Mouse (Mus musculus) cerebellum, postnatal 14 days (tissue): ENCODE measurements around the gene Lhx2.

Experiments
- DNase-seq, 2 experiments: peaks; one replicate each; pipeline ENCODE4 v3.0.0; 2021; ENCODE audit warnings: mixed read lengths in 2 of 2

Lhx2 gene

GRCm38 (mm10) chr2:38359811-38360210 lies 20.7 kb downstream of the Lhx2 start:
- DNase-seq, result no peak

GRCm38 (mm10) chr2:38366222-38366621 lies 27.1 kb downstream of the Lhx2 start:
- DNase-seq, result no peak

GRCm38 (mm10) chr2:38367023-38367422 lies 27.9 kb downstream of the Lhx2 start:
- DNase-seq, result no peak

- no peak for DNase-seq
These were observed 28.8 kb downstream of the Lhx2 start for GRCm38 (mm10) chr2:38367852-38368251.

GRCm38 (mm10) chr2:38368746-38369330 lies 29.8 kb downstream of the Lhx2 start:
- DNase-seq, result peak in 1 of 2 experiments; percentile 30

DNA sequence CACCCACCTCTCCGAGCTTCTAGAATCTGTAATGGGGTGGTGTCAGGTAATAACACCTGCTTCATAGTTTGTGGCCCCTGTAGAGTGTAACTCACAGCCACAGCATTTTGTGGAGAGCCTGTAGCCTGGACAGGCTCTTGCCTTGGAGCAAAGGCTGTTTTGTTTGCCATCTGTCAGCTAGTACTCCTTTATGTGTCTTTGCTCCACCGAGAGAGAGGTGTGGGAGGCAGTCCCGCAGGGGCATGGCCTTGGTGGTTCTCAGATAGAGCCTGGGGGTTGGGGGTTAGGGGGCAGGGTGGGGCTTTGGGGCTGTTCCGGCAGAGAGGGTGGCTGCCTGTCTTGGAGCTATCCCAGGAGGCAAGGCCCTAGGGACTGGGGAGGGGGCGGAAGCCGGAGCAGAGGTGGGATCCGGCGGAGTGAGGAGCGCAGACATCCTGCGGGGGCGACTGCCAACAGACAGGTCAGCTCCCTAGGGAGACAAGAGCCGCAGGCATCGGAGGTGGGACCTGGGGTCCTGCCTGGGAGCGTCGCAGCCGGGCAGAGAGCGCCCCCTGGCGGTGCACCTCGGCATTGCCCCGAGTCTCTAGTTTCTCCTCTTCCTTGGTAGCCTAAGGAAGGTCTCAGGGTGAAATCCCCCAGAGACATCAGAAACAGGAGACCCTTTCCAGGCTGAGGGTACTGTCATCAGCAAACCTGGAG lies 36.7 kb downstream of the Lhx2 start:
- DNase-seq, result peak; percentile 79 to 80

DNA sequence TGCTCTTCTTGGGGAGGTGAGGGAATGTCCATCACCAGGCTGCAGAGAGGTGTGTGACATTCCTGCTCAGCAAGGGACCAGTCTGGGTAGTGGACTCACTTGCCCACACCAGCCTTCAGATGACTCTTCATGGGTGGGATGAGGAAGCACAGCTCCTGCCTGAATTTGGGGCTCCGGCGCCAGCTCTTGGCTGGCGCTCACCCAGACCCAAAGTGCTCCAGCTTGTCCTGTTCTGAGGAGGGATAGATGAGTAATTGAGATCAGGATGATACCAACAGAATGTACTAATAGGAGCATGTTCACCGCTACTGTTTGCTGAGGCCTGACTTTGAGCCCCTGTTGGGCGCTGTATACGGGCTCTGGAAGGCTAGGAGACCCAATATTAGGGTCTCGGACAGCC lies 38.2 kb downstream of the Lhx2 start:
- DNase-seq, result no peak

DNA sequence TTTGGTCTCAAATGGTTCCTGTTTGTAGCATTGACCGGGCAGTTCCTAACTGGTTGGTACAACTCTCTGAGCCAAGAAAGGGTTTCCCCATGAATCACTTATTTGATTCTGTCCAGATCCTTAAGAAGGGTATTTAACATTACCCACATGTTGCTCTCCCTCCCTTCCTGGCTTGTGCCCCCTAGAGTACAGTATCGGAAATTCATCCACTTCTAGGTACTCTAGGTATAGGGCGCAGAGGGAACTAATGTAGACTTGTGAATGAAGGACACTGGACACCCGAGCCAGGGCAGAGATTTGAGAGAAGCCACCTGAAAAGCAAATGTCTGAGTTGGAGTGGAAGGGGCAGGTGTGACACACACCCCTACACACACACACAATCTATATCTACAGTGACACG lies 39.3 kb downstream of the Lhx2 start:
- DNase-seq, result peak; percentile 38 to 44

DNA sequence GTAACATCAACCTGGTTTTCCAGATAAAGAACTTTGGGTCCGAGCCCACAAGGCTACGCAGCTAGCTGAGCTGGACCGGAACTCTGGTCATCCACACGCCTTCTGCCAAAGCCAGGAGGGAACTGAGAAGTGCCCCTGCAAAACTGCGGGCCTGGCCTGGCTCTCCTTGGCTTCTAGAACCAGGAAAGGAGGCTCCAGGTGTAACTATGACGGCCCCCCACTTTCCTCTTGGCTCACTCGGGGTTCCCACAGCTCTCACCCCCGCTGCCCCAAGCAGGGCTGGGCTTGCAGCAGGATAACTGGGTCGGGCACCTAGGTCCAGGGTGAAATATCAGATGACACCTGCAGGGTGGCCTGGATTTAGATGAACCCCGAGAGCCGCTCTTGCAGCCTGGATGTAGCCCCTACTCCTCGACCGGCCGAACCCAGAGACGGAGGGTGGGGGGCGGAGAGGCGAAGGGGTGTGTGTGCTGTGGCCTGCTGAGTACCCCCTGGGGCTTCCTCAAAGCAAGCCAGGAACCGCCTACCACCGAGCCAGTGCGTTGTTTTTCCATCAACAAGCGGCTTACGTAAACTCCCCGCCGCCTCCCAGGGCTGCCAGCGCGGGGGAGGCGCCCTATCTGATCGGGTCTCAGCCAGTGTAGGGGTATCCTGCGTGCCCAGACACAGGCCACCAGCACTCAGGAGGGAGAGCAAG lies 39.9 kb downstream of the Lhx2 start:
- peak; percentile 60 to 76 for DNase-seq

- peak in 1 of 2 experiments; percentile 50 for DNase-seq
These were observed 40.4 kb downstream of the Lhx2 start for GRCm38 (mm10) chr2:38379546-38379870.

DNA sequence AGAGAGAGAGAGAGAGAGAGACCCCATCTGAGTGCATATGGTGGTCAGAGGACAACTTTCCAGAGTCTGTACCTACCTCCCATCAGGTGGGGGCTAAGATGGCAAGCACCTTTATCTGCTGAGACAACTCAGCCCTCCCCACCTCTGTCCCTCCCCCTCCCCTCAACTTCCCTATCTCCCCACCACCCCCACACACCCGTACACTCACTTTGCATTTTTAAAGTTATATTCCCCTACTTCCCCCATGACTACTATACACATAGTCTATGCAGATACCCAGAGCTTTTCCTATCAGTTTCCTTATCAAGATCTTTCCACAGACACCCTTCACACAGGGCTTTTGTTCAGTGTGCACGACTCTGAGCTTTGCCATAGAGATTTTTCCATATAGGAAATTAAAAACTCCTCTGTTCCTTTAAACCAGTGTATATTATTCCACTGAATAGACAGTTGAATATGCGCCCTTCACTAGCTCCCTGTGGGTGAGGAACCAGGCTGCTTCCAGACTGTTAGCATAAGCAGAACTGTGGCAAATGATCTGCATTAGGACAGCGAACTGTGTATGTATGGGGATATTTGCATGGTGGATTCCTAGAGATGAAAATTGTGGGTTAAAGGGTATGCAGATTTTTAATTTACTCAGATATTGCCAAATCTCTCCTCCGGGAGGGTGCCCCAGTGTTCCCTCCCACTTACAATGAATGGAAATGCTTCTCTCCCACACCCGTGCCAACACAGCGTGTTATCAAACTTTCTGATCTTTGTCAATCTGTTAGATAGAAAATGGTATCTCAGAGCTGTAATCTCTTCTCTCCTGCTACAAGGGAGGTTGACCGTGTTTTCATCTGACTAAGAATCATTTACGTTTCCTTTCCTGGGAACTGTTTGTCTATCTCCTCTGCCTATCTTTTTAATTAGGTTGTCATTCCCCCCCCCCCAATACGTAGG lies 41.3 kb downstream of the Lhx2 start:
- DNase-seq, result no peak

DNA sequence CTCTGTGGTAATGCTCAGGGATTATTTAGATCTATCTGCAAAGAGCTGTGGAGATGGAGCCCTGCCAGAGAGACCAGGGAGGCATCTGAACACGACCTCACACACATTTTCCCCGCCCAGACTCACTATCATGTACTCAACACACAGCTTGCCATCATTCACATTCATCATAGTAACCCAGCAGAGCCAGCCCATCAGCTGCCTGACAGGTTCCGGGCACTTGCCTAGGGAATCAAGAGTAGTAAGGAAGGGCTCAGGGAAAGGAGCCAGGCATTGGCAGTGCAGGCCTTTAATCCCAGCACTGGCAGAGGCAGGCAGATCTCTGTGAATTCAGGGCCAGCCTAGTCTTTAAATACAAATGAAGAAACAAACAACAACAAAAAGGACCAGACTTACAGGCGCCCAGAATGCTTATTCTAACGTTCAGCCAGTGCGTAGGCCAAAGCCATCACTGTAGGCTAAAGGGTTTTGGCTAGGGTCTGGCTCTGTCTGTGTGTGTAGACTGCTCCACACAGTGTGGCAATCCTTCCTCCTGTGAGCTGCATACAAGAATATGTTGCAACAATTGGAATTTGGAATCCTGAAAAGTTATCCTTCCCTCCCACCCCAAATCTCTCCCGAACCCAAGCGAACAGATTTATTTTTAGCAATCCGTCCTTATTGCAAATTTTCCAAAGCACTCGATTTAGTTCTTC lies 48.6 kb downstream of the Lhx2 start:
- DNase-seq, result no peak

DNA sequence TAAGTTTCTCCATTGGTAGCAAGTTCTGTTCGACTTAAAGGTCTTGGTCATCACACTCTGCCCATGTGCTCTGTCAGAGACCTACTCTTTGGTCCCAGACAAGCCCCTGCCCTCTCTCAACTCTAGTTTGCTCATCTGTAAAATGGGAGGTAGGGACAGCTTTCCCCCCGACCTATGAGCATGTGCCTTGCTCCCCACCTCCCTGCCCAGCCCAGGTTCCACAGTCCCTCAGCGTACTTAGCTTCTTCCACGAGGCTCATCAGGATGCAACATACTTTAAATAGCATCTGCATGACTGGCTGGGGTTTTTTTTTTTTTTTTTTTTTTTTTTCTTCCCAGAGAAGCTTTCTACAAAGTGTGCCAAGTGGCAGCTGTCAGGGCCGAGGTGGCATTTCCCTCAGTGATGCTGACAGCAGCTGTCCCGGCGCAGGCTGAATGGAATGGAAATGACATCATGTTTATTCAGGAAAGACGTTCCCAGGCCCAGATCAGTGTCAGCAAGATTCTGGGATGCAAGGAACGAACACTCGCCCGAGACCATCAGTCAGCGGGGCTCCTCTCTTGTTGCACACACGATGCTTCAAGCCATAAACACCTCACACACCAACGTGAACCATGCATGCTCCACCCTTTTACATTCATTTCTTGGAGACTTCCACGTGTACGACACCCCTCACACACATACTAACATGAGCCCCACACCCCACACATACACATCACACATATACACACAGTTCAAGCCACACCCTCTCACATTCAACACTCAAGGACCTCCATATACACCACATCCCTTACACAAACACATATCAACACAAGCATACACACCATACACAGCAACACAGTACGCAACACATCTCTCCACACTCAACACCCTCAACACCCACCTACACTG lies 56.1 kb downstream of the Lhx2 start:
- peak in 1 of 2 experiments; percentile 41 for DNase-seq

GRCm38 (mm10) chr2:38395869-38396236 lies 56.8 kb downstream of the Lhx2 start:
- DNase-seq, result no peak

DNA sequence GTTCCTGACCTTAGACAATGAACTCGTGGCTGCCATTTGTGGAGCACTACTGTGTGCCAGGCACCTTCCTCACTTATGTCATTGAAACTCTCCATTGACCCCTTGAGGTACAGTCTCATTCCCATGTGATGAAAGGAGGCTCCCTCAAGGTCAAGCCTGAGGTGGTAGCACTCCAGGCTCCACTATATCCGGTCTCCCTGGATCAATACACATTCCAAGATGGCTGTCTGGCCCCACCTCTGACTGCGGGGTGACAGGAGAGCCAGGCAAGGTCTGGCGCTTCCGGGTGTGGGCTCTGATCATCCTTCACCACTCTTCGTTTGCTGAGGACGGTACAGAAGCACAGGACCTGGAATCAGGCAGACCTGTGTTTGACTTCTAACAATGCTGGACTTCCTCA lies 58.2 kb downstream of the Lhx2 start:
- no peak for DNase-seq

DNA sequence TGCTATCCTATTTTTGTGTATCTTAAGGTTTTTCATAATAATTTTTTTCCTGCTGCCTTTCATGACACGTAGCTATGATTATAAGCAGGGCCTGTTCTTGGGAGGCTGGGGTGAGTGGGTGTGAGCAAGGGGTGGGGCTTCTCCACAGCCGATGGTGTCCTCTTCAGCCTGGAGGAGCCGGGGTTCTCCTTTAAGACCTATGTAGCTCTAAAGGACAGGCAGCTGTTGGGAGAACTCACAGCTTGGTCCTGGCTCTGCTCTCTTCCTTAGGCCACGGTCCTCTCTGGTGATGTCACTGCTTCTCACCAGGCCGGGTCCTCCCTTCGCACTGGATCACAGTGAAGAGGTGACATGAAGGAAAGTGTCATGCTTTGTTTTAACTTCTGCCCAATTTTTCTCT lies 58.8 kb downstream of the Lhx2 start:
- DNase-seq, result no peak

- no peak for DNase-seq
These were observed 63.5 kb downstream of the Lhx2 start for GRCm38 (mm10) chr2:38402611-38403010.

DNA sequence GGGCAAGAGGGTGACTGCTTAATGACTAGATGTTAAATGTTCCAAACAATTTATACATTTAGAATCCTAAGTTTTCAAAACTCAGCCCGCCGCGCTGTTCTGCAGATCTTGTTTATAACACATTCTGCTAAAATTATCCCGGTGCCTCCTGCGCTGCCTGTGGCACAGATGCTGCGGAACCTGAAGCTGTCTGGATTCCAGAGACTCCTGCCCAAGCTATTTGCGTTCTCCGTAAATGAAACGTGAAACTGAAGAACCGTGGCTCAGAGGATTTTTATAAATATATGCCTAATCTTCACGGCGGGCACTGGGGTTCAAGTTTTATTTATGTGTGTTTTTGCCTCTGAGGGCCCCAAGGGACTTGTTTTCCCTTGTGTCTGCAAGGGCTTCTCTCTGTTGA lies 64.2 kb downstream of the Lhx2 start:
- no peak for DNase-seq

GRCm38 (mm10) chr2:38404007-38404596 lies 65.0 kb downstream of the Lhx2 start:
- DNase-seq, result no peak

DNA sequence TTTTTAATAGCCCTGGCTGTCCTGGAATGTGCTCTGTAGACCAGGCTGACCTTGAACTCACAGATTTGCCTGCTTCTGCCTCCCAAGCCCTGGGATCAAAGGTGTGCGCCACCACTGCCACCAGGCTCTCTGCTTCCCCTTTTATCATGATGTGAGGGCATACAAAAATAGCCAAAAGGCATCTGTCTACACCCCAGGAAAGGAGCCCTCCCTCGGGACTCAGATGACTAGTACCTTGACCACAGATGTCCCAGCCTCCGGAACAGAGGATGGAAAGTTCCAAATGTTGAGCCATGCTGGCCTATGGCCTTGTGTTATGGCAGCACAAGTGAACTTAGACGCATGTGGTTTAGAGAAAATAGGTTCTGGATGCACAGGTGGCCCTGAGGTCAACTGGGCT lies 66.3 kb downstream of the Lhx2 start:
- no peak for DNase-seq

GRCm38 (mm10) chr2:38409309-38409708 lies 70.2 kb downstream of the Lhx2 start:
- DNase-seq, result no peak
